In the genomic region with DNA sequence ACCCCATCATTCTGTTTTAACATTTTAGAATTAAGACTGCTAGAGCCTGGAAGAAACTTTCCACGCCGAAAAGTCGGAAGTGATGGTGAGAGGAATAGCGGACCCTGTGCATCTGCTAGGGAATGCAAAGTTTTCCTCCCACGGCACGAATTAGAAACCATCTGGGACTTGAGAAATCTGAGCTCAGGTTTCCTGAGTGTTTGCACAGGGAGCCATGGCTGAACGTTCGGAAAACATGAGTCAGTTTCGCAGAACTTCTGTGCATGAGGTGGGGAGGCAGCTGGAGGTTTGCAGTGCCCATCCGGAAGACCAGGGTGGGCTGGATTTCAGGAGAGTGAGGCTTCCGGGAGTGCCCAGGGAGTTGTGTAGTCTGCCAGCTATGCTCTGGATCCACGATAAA, we compare ENCODE assay signal across 13 mouse cellular contexts. TPM values are rescaled to one million over a fixed set of nuclear protein-coding genes. Genes with fewer than 3 reads are reported as not detected.
A peak's percentile ranks its signal among the peaks of the same experiment; 100 is the strongest.
DNase-seq lines count a peak whose midpoint lies in the region; TF ChIP-seq lines count a peak whose summit lies in the region.
"Had no signal": no experiment of that assay in that cellular context is flagged by ENCODE, and none has a peak within 500 bp of the region (broad histone marks: within the 10 kb centered on the region; RNA-seq: fewer than 3 reads in every experiment).

No protein-coding gene starts in this region.

- peak overlapping the region; percentile 49 for H3K27ac ChIP-seq in embryonic fibroblast, embryonic 13.5 days (ENCODE audit: insufficient read depth, low read length)
- H3K27ac ChIP-seq: forebrain, embryonic 15.5 days; heart, embryonic 15.5 days; limb, embryonic 15.5 days had no signal

- peak; percentile 68 for DNase-seq in left cerebral cortex, adult 11 months (ENCODE audit: low spot score)
- DNase-seq in left cerebral cortex, postnatal 4 days = no peak
- peak; percentile 72 to 81 for DNase-seq in left cerebral cortex, adult 18-20 months (ENCODE audit: low spot score in 2 of 2)
- DNase-seq in right cerebral cortex, postnatal 14 days = peak; percentile 47
- DNase-seq in embryo, embryonic 10 days (ENCODE audit: low spot score) = no peak
- no peak for DNase-seq in spleen, postnatal 36 days (ENCODE audit: low spot score in 2 of 2)
- DNase-seq in ovary, adult 18-20 months (ENCODE audit: low spot score) = no peak
- DNase-seq: adrenal gland, adult 2 months; thymus, adult 2 months had no signal

- no peak for TF ChIP-seq POLR2A in embryonic fibroblast, embryonic 13.5 days (IDR thresholded peaks at IDR 0.05; ENCODE audit: low read depth, low read length)

- H3K4me1 ChIP-seq in embryonic fibroblast, embryonic 13.5 days (ENCODE audit: control insufficient read depth, insufficient read depth, low read length) = 0 out of 2 replicates have a peak, but pooled peaks cover 2% of the 10 kb centered on the region
- H3K4me1 ChIP-seq: forebrain, embryonic 15.5 days; heart, embryonic 15.5 days had no signal

- no peak overlapping the region for H3K4me3 ChIP-seq in embryonic fibroblast, embryonic 13.5 days (ENCODE audit: insufficient read depth, low read length)
- H3K4me3 ChIP-seq: forebrain, embryonic 15.5 days; heart, embryonic 15.5 days; limb, embryonic 15.5 days had no signal

- TF ChIP-seq CTCF in embryonic fibroblast, embryonic 13.5 days (IDR thresholded peaks at IDR 0.05; ENCODE audit: borderline replicate concordance, insufficient read depth, low read length) = no peak

- intact Hi-C loops in left cerebral cortex, postnatal 4 days (cut with DNase I) = no loop called here

RNA-seq across cellular contexts. Expression of gene Ropn1l, which starts 25.0 kb away (rescaled TPM):
- total RNA-seq in left cerebral cortex, postnatal 4 days (2021) = 1 to 10 TPM in 1 of 2 experiments, under 1 TPM in 1; 0.77 to 1.1 TPM
- polyA plus RNA-seq in embryonic fibroblast, embryonic 13.5 days (2011; ENCODE audit: insufficient read length, low read depth, missing spikeins) = 1.8 and 1.9 TPM in 2 replicates
- 1 to 10 TPM in 1 of 2 experiments, under 1 TPM in 1; 0.40 to 1.2 TPM for total RNA-seq in left cerebral cortex, adult 18-20 months (2021)

Comparison
In these comparisons a context has a peak if more than half of its experiments do, and no peak if none do; other contexts are left out.
1. DNase-seq: peak in left cerebral cortex, adult 11 months (single experiment), left cerebral cortex, adult 18-20 months (2 of 2) and right cerebral cortex, postnatal 14 days (single experiment); none in left cerebral cortex, postnatal 4 days (single experiment), embryo, embryonic 10 days (single experiment), spleen, postnatal 36 days (0 of 2) and ovary, adult 18-20 months (single experiment).